Mouse (Mus musculus) heart, postnatal 0 days (tissue): Measurements from ENCODE around the gene Rai1.

Experiments
- CTCF ChIP-seq: IDR thresholded peaks from 2 replicates; pipeline ENCODE4 v1.5.1; 2016; ENCODE audit warnings: antibody characterized with exemption, control low read depth, low read depth
- EP300 ChIP-seq: IDR thresholded peaks from 2 replicates; pipeline ENCODE4 v1.6.1; 2016; ENCODE audit warnings: antibody characterized with exemption, low read depth

DNA sequence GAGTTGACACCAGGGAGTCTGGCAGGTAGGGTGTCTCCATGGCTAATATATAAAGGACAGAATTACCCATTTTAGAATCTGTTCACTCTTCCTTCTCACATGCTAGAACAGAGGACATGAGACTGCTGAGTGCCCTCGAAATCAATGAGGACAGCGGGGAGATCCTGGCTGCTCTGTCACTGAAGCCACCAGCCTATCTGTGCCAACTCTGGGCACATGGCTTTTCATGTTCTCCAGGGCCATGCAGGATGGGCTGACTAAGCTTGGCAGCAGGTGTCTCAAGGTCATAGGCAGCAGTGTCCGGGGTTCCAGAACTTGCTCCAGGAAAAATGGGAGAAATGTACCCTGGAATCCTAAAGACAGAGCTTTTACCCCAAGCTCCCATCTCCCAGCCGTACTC is 37.2 kb upstream of the Rai1 start:
- TF ChIP-seq CTCF = no peak
- TF ChIP-seq EP300 = no peak
